ENCODE assay signal across 8 mouse cellular contexts in the genomic region with DNA sequence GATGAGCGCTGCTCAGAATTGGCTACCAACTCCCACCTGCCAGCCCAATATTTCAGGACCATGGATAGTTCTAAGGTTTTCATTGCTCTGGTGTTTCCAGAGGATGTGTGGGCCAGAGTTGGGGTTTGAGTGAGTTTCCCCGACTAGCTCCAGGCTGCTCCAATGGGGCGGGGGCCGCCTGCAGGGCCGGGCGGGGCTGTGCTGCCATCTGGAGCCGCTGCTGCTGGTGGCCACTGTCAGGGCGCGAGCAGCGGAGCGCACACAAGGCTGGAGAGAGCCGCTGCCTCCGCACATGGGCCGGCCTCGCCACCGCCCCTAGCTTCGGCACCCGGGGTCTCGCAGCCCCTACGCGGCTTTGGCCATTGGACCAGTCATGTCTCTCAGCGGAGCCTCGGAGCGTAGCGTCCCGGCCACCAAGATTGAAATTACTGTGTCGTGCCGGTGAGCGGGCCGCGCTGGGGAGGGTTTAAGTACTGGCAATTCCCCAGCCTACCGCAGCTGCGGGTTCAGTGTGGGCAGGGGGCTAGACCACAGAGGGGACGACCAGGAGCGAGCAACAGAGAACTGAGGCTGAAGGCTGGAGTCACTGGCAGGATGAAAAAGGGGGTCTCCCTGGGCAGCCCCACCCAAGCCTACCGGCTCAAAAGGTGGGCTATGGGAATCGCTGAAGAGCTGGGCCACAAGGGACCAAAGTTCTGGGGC. TPM values are rescaled to one million over a fixed set of nuclear protein-coding genes. Genes with fewer than 3 reads are reported as not detected.
DNase-seq lines count a peak whose midpoint lies in the region; ATAC-seq lines count a peak whose summit lies in the region.

Cpne9 (plus strand) TSS at position 207 of the 702 bp plus-strand sequence.

- H3K27me3 ChIP-seq in liver, embryonic 11.5 days (replicated peaks; ENCODE audit: control insufficient read depth, insufficient read depth, low read length) = peaks cover 36% of the 10 kb centered on the region
- peaks cover 26% of the 10 kb centered on the region for H3K27me3 ChIP-seq in forebrain, embryonic 16.5 days (replicated peaks; ENCODE audit: control insufficient read depth, insufficient read depth, low read length)
- peaks cover 36% of the 10 kb centered on the region for H3K27me3 ChIP-seq in kidney, embryonic 16.5 days (ENCODE audit: insufficient read depth, low read length)
- H3K27me3 ChIP-seq in splenic B cell, adult 2 months (ENCODE audit: control insufficient read depth, insufficient read depth, low read length, poor library complexity, severe bottlenecking) = 0 out of 2 replicates have a peak, but pooled peaks cover 2% of the 10 kb centered on the region

- peak within 1 kb of the TSS; percentile 29; the same call in 1 of the 2 replicates for H3K4me2 ChIP-seq in liver, embryonic 11.5 days
- peak within 1 kb of the TSS; percentile 46 for H3K4me2 ChIP-seq in forebrain, embryonic 16.5 days (ENCODE audit: low read length)
- peak within 1 kb of the TSS; percentile 41 for H3K4me2 ChIP-seq in kidney, embryonic 16.5 days (replicated peaks; ENCODE audit: low read depth, low read length)

- peak; percentile 54 for DNase-seq in liver, embryonic 11.5 days (ENCODE audit: low spot score)
- no peak for DNase-seq in liver
- peak; percentile 48 for DNase-seq in cerebellum, adult 11-12 months
- DNase-seq in splenic B cell, adult 2 months (ENCODE audit: low read depth, low spot score) = peak; percentile 36

- H3K36me3 ChIP-seq in liver, embryonic 11.5 days (ENCODE audit: control insufficient read depth, insufficient read depth, low read length) = peaks cover 2% of the 10 kb centered on the region; the same call in 1 of the 2 replicates
- H3K36me3 ChIP-seq in forebrain, embryonic 16.5 days (ENCODE audit: control insufficient read depth, insufficient read depth) = peaks cover 6% of the 10 kb centered on the region
- no peaks in the 10 kb centered on the region; the same call in 1 of the 2 replicates for H3K36me3 ChIP-seq in kidney, embryonic 16.5 days (ENCODE audit: insufficient read depth, low read length)
- H3K36me3 ChIP-seq in splenic B cell, adult 2 months (ENCODE audit: control insufficient read depth, insufficient read depth, low read length, poor library complexity, severe bottlenecking) = no peaks in the 10 kb centered on the region; the same call in none of the 2 replicates

- H3K4me1 ChIP-seq in liver, embryonic 11.5 days (replicated peaks; ENCODE audit: control insufficient read depth, insufficient read depth, low read length) = no peaks in the 10 kb centered on the region
- H3K4me1 ChIP-seq in forebrain, embryonic 16.5 days (replicated peaks; ENCODE audit: control insufficient read depth, insufficient read depth, low read length) = peaks cover 15% of the 10 kb centered on the region
- peaks cover 6% of the 10 kb centered on the region for H3K4me1 ChIP-seq in kidney, embryonic 16.5 days (ENCODE audit: insufficient read depth, low read length)

- 2% methylated on average over 37 of the region's 37 CpGs for WGBS in liver, embryonic 11.5 days
- 1% methylated on average over 37 of the region's 37 CpGs for WGBS in forebrain, embryonic 16.5 days
- WGBS in kidney, embryonic 16.5 days = 1% methylated on average over 37 of the region's 37 CpGs

- peak; percentile 48; the same call in 1 of the 2 replicates for ATAC-seq in liver, embryonic 11.5 days (replicated peaks; ENCODE audit: low FRiP score)
- ATAC-seq in forebrain, embryonic 16.5 days = peak; percentile 75
- ATAC-seq in kidney, embryonic 16.5 days (ENCODE audit: low FRiP score, low TSS enrichment) = peak; percentile 82
- ATAC-seq in megakaryocyte progenitor cell, adult 5-6 weeks (replicated peaks; ENCODE audit: poor library complexity) = peak; percentile 52
- no peak for ATAC-seq in erythroid progenitor cell, adult 5-6 weeks (replicated peaks; ENCODE audit: low FRiP score, poor library complexity, severe bottlenecking)

- no peaks in the 10 kb centered on the region for H3K9me3 ChIP-seq in liver, embryonic 11.5 days (ENCODE audit: control insufficient read depth, low read length)
- H3K9me3 ChIP-seq in forebrain, embryonic 16.5 days (ENCODE audit: control insufficient read depth, low read length) = no peaks in the 10 kb centered on the region
- no peaks in the 10 kb centered on the region for H3K9me3 ChIP-seq in kidney, embryonic 16.5 days (ENCODE audit: low read length)

- H3K4me3 ChIP-seq in liver, embryonic 11.5 days (ENCODE audit: low read depth, low read length) = no peak within 1 kb of the TSS
- H3K4me3 ChIP-seq in forebrain, embryonic 16.5 days (replicated peaks; ENCODE audit: low read length) = peak within 1 kb of the TSS; percentile 32
- peak within 1 kb of the TSS; percentile 19 for H3K4me3 ChIP-seq in kidney, embryonic 16.5 days (ENCODE audit: low read length)

- H3K9ac ChIP-seq in liver, embryonic 11.5 days (ENCODE audit: low read depth, low read length) = no peak within 1 kb of the TSS
- H3K9ac ChIP-seq in forebrain, embryonic 16.5 days (replicated peaks; ENCODE audit: low read depth, low read length) = no peak within 1 kb of the TSS; the same call in 1 of the 2 replicates
- no peak within 1 kb of the TSS for H3K9ac ChIP-seq in kidney, embryonic 16.5 days (replicated peaks; ENCODE audit: low read length)

- H3K27ac ChIP-seq in liver, embryonic 11.5 days (ENCODE audit: low read depth, low read length) = no peak within 1 kb of the TSS
- H3K27ac ChIP-seq in forebrain, embryonic 16.5 days (ENCODE audit: low read length) = no peak within 1 kb of the TSS
- H3K27ac ChIP-seq in kidney, embryonic 16.5 days (ENCODE audit: low read length) = no peak within 1 kb of the TSS

RNA-seq across cellular contexts. Expression of gene Cpne9, which starts in this region (rescaled TPM):
- polyA plus RNA-seq in liver, embryonic 11.5 days (2014; fragmentation: Nextera tagmentation; extraction: Ambion mirVana) = 0.07 TPM in 1 of 2 replicates, not detected in the other
- polyA plus RNA-seq in forebrain, embryonic 16.5 days (2015; fragmentation: Nextera tagmentation; extraction: Ambion mirVana) = 0.32 and 1.4 TPM in 2 replicates
- 0.09 TPM in 1 of 2 replicates, not detected in the other for polyA plus RNA-seq in kidney, embryonic 16.5 days (2015; fragmentation: Nextera tagmentation; extraction: Ambion mirVana)
- total RNA-seq in megakaryocyte progenitor cell, adult 5-6 weeks (2015) = 0.49 TPM in 1 of 2 replicates, not detected in the other
- total RNA-seq in megakaryocyte progenitor cell, adult 5-6 weeks (2017) = not detected in 2 replicates
- 0.36 TPM in 1 of 2 replicates, not detected in the other for total RNA-seq in erythroid progenitor cell, adult 5-6 weeks (2015; ENCODE audit: low replicate concordance)
- 0.64 TPM in 1 of 2 replicates, not detected in the other for total RNA-seq in erythroid progenitor cell, adult 5-6 weeks (2017; ENCODE audit: low replicate concordance)

Comparison
In these comparisons a context has a peak if more than half of its experiments do, and no peak if none do; other contexts are left out.
1. Peak in DNase-seq, ATAC-seq and H3K4me2 ChIP-seq in liver, embryonic 11.5 days; RNA of the gene not detected or under 1 TPM.
2. Peak in ATAC-seq, H3K4me3 ChIP-seq and H3K4me2 ChIP-seq in kidney, embryonic 16.5 days; RNA of the gene not detected or under 1 TPM.
3. Peak in ATAC-seq in megakaryocyte progenitor cell, adult 5-6 weeks; RNA of the gene not detected or under 1 TPM.